Mouse (Mus musculus) lung, adult 2 months (tissue): ENCODE measurements at regions not wholly inside any gene's neighbourhood (a gene's known extent, or its start where the extent isn't known, plus 50 kb on each side); places are given as distances from the start of the nearest gene placed in this dataset.
"Not testable (repeated sequence)": the region's sequence is repeated elsewhere in the genome, so short reads cannot be mapped to it uniquely, and the experiment has no call there.

Experiments
- DNase-seq: peaks from one replicate; pipeline ENCODE4 v3.0.0; 2022
- H3K4me1 ChIP-seq: fragments of 200-500 bp; 2 replicates; pipeline ENCODE4 v1.6.1; 2011; ENCODE audit warnings: low read length; ENCODE audit not compliant: control insufficient read depth, insufficient read depth
- H3K4me3 ChIP-seq: fragments of 200-500 bp; replicated peaks from 2 replicates; pipeline ENCODE3; 2011; ENCODE audit warnings: low read depth, mild to moderate bottlenecking, control low read depth, low read length; ENCODE audit errors: extremely low read depth
- CTCF ChIP-seq: fragments of 200-500 bp; IDR thresholded peaks from 2 replicates; pipeline ENCODE4 v1.5.1; 2011; ENCODE audit warnings: mild to moderate bottlenecking, low read length, control low read depth; ENCODE audit not compliant: insufficient read depth
- POLR2A ChIP-seq: fragments of 200-500 bp; IDR thresholded peaks from 2 replicates; pipeline ENCODE4 v1.6.1; 2011; ENCODE audit warnings: low read depth, mild to moderate bottlenecking, control low read depth, low read length, borderline replicate concordance; ENCODE audit errors: extremely low read depth
- WGBS: fragments of 180-500 bp; shearing (Covaris S2); methylation state at CpG from one replicate; pipeline ENCODE4 v1.1.7; 2018; 5-methylcytosine and 5-hydroxymethylcytosine counted together

GRCm38 (mm10) chr12:107198389-107199018, 289.9 kb upstream of the 3110018I06Rik start:
- WGBS: 69% methylated on average over 2 of the region's 2 CpGs

GRCm38 (mm10) chr12:107200903-107201302, 287.5 kb upstream of the 3110018I06Rik start:
- WGBS: 42% methylated on average over 4 of the region's 4 CpGs
- H3K4me3 ChIP-seq: no peak overlapping the region
- DNase-seq: no peak
- no peak for TF ChIP-seq CTCF
- no peak for TF ChIP-seq POLR2A
- no peaks in the 10 kb centered on the region for H3K4me1 ChIP-seq

More at GRCm38 (mm10) chr12:107198389-107199018, 289.9 kb upstream of the 3110018I06Rik start:
- no peak for DNase-seq
- Histone ChIP-seq H3K4me1 (no peaks in the 10 kb centered on the region), H3K4me3 (no peak overlapping the region)
- TF ChIP-seq POLR2A (no peak), CTCF (no peak)

DNA sequence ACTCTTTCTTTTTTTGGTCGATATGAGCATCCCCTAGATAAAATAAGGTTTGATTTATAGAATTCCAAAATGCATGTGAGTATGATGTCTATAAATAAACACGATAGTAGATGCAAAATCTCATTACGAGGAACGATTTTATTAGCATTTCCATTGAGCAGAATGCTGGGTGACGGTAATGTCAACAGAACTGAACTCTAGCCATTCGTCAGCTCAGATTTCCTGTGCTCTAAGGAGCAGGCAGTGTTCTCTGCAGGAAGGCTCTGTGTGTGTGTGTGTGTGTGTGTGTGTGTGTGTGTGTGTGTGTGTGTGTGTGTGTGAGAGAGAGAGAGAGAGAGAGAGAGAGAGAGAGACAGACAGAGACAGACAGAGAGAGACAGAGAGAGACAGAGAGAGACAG, 279.6 kb upstream of the 3110018I06Rik start:
- not testable (repeated sequence) for H3K4me3 ChIP-seq, H3K4me1 ChIP-seq, DNase-seq
- WGBS: 35% methylated on average over 6 of the region's 6 CpGs

DNA sequence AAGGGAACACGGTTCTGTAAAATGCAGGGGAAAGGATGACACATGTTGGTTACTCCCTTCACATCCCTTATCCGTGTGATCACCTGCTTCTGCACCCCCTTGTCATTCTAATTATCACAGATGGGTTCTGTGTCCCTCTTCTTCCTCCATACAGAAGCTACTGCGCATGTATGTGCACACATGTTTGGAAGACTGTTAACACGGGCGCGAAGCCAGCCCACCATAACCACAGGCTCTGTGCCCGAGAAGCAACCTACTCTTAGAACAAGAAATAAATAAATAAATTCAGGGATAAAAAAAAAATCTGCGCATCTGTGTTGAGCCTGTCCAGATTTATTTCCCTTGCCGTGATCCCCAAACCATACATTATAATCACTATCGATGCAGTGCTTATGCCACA, 275.6 kb upstream of the 3110018I06Rik start:
- Histone ChIP-seq H3K4me1 (no peaks in the 10 kb centered on the region), H3K4me3 (no peak overlapping the region)
- TF ChIP-seq CTCF (no peak), POLR2A (no peak)
- DNase-seq: no peak
- WGBS: 87% methylated on average over 10 of the region's 10 CpGs

DNA sequence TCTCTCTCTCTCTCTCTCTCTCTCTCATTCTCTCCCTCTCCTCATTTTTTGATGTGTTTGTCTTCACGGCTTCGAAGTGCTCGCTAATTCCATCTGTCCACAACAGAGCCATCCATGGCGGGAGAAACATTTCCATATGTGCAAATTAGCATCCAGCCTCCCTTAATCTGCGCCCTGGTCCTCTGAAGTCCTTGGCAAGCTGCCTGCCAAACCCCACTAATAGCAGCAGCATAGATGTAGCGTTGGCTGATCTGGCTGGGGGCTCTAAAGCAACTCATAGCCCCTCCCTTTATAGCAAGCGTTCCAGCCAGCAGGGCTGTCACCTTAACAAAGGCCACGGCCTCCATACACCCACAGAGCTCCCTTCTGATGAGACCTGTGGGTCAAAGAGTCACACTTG, 272.3 kb upstream of the 3110018I06Rik start:
- Histone ChIP-seq H3K4me3 (no peak overlapping the region), H3K4me1 (no peaks in the 10 kb centered on the region)
- 58% methylated on average over 8 of the region's 8 CpGs for WGBS
- DNase-seq: no peak
- TF ChIP-seq POLR2A: no peak
- TF ChIP-seq CTCF: no peak

DNA sequence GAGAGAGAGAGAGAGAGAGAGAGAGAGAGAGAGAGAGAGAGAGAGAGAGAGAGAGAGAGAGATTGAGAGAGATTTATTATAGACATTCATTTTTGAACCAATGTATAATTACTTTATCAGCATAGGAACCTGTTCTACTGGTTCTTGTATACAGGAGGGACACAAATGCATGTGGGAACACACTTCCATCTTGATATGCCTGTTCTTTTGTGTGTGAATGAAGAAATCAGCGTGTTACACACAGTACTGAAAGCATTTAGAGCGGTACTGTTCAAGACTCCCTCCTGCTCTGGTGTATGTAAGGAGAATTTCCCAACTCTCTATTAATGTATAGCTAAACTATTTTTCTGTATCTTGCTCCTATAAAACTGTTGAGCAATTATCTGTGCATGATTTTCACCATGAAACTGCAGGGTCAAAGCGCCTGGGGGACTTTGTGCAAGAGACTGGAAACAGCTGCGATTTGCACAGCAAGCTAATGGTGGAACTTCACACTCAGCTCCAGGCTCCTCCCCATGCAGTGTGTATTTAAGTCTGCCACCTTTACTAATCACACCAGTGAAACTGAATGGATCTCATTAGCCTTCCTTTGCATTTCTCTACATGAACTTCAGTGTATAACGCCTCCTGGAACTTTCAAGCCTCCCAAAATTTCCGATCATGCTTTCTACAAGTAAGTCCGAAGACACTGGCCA, 267.0 kb upstream of the 3110018I06Rik start:
- H3K4me3 ChIP-seq: no peak overlapping the region
- TF ChIP-seq CTCF (no peak), POLR2A (no peak)
- WGBS: 63% methylated on average over 7 of the region's 7 CpGs
- no peaks in the 10 kb centered on the region for H3K4me1 ChIP-seq
- no peak for DNase-seq

GRCm38 (mm10) chr12:107222106-107222505, 266.3 kb upstream of the 3110018I06Rik start:
- TF ChIP-seq CTCF (no peak), POLR2A (no peak)
- 61% methylated on average over 7 of the region's 7 CpGs for WGBS

DNA sequence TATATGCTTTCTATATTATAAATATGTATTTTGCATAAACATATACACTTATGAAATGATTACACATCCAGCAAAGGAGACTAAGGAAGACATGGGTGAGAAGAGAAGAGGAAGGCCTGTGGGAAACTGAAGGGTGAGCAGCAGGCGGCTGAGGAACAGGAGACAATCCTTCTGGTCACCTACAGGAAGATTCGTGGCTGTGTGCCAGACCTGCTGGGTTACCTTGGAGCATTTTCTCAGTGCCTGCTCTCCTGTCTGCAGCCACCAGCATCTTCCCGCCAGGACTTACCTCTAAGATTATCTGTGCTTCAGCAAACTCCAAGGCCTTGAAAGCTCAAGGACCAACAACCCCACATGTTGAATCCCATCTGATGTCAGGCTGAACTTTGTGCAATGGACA, 258.3 kb upstream of the 3110018I06Rik start:
- WGBS: 71% methylated on average over 3 of the region's 3 CpGs
- no peak for DNase-seq
- no peaks in the 10 kb centered on the region for H3K4me1 ChIP-seq
- TF ChIP-seq POLR2A: no peak
- TF ChIP-seq CTCF: no peak
- H3K4me3 ChIP-seq: no peak overlapping the region

More at GRCm38 (mm10) chr12:107222106-107222505, 266.3 kb upstream of the 3110018I06Rik start:
- DNase-seq: no peak
- Histone ChIP-seq H3K4me3 (no peak overlapping the region), H3K4me1 (no peaks in the 10 kb centered on the region)

DNA sequence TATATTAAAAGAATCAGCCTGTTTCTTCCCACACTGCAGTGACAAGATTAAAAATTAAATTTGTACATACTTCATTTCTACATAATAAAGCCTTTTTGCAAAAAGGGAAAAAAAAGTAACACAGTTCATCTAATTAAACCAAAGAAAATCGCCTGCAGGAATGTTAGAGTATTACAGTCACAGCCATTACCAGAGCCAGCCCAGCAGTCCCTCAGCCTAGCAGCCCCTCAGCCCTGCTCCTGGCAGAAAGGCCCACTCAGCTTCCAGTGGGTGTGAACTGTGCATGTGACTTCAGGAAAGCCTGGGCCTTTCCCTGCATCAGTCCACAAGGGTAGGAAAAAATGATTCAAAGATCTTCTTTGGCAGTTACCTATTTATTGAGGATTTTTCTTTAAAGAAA, 256.8 kb upstream of the 3110018I06Rik start:
- DNase-seq: no peak
- no peaks in the 10 kb centered on the region for H3K4me1 ChIP-seq
- H3K4me3 ChIP-seq: no peak overlapping the region
- TF ChIP-seq POLR2A: no peak
- TF ChIP-seq CTCF: no peak
- WGBS: 22% methylated on average over 1 of the region's 1 CpGs
